Mouse (Mus musculus) ES-E14 (cell line): ENCODE measurements around the gene Sult6b2. TPM values are rescaled to one million over a fixed set of nuclear protein-coding genes. Genes with fewer than 3 reads are reported as not detected.

Experiments
- DNase-seq: peaks from one replicate; pipeline ENCODE4 v3.0.0-alpha.2; 2013; ENCODE audit warnings: low read depth, low spot score
- H3K27ac ChIP-seq: 2 replicates; pipeline ENCODE4 v1.5.1; 2012; ENCODE audit warnings: low read depth, mild to moderate bottlenecking, low read length, moderate library complexity, mixed read lengths; ENCODE audit not compliant: poor library complexity, insufficient read depth, severe bottlenecking
- H3K36me3 ChIP-seq: 2 replicates; pipeline ENCODE4 v1.6.1; 2012; ENCODE audit warnings: mild to moderate bottlenecking, low read length, moderate library complexity, mixed read lengths; ENCODE audit not compliant: control insufficient read depth, poor library complexity, insufficient read depth, severe bottlenecking
- H3K4me1 ChIP-seq, 2 experiments: fragments of 150-350 bp in 1 of 2; sonication (generic) in 1 of 2; 2 replicates each; pipeline ENCODE4 v1.6.1; 2012; ENCODE audit warnings: low read length in 2 of 2, mild to moderate bottlenecking in 1 of 2, mixed read lengths in 1 of 2; ENCODE audit not compliant: control insufficient read depth in 2 of 2, insufficient read depth in 2 of 2, poor library complexity in 1 of 2
- H3K4me3 ChIP-seq, 2 experiments: fragments of 150-350 bp in 1 of 2; sonication (generic) in 1 of 2; 2 replicates each; pipeline ENCODE4 v1.5.1; 2012; ENCODE audit warnings: low read length in 2 of 2, low read depth in 1 of 2, mild to moderate bottlenecking in 1 of 2, mixed read lengths in 1 of 2; ENCODE audit not compliant: insufficient read depth in 1 of 2, poor library complexity in 1 of 2, severe bottlenecking in 1 of 2
- H3K9ac ChIP-seq: 2 replicates; pipeline ENCODE4 v1.6.1; 2012; ENCODE audit warnings: low read depth, mild to moderate bottlenecking, low read length, mixed read lengths; ENCODE audit not compliant: poor library complexity, insufficient read depth, severe bottlenecking
- H3K9me3 ChIP-seq: fragments of 150-350 bp; sonication (generic); 2 replicates; pipeline ENCODE4 v1.6.1; 2012; ENCODE audit warnings: low read depth, mild to moderate bottlenecking, low read length; ENCODE audit not compliant: control insufficient read depth, insufficient read depth
- CHD2 ChIP-seq: IDR thresholded peaks from 2 replicates; pipeline ENCODE4 v1.6.1; 2014; ENCODE audit warnings: mild to moderate bottlenecking, low read depth, low read length, inconsistent platforms
- HCFC1 ChIP-seq: IDR thresholded peaks from 2 replicates; pipeline ENCODE4 v1.6.1; 2012; ENCODE audit warnings: low read length, inconsistent platforms, borderline replicate concordance; ENCODE audit not compliant: insufficient read depth
- MAFK ChIP-seq: IDR thresholded peaks from 2 replicates; pipeline ENCODE4 v1.6.1; 2014; ENCODE audit warnings: mild to moderate bottlenecking, low read depth, low read length, inconsistent platforms; ENCODE audit not compliant: insufficient read depth
- ZC3H11A ChIP-seq: IDR thresholded peaks from 2 replicates; pipeline ENCODE4 v1.6.1; 2012; ENCODE audit warnings: low read depth, mild to moderate bottlenecking, inconsistent platforms, low read length, borderline replicate concordance
- ZNF384 ChIP-seq: IDR thresholded peaks from 2 replicates; pipeline ENCODE4 v1.6.1; 2012; ENCODE audit warnings: low read depth, low read length, inconsistent platforms
- in situ Hi-C, 2 experiments: fragments of 600-800 bp; cut with MboI; formaldehyde crosslinking; loops; one replicate each; pipeline ENCODE4 v1.15.1; 2025; ENCODE audit warnings: low sequenced_read_pairs in 2 of 2, inconsistent platforms in 1 of 2; ENCODE audit not compliant: unreplicated experiment in 2 of 2
- total RNA-seq: library from RNA; depleted of rRNA; stranded (reverse); fragments of 300-350 nt; gene quantifications from 2 replicates; pipeline ENCODE4 v1.2.3, GENCODE M21; 2012

The Sult6b2 gene
- total RNA-seq, 1 experiment = 0.31 TPM

DNA sequence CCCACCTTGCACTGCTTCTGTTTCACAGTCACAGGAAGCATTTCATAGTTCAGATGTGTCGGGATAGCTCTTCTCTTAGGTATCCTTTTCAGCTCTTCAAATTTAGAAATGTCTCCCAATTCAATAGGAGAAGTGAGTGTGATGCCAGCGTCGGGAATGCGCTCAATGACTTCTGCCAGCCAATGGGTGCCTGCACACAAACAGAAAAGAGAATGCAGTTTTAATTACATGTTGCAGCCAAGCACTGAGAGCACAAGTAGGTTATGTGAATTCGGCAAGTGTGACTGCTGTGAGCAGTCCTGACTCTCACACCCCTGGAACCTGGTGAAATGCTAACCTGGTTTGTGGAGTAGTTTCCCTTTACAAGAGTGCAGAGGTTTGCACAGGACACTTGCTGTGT, 2.6 kb downstream of the Sult6b2 start:
- Histone ChIP-seq H3K27ac (no peak overlapping the region), H3K9me3 (no peaks in the 10 kb centered on the region), H3K36me3 (no peaks in the 10 kb centered on the region), H3K4me1 (no peaks in the 10 kb centered on the region), H3K4me3 (no peak overlapping the region), H3K9ac (no peak overlapping the region)
- no peak for DNase-seq
- no peak for TF ChIP-seq ZC3H11A
- TF ChIP-seq CHD2 = no peak
- TF ChIP-seq ZNF384 = no peak
- no peak for TF ChIP-seq MAFK
- no peak for TF ChIP-seq HCFC1
- in situ Hi-C loops = no loop called here

DNA sequence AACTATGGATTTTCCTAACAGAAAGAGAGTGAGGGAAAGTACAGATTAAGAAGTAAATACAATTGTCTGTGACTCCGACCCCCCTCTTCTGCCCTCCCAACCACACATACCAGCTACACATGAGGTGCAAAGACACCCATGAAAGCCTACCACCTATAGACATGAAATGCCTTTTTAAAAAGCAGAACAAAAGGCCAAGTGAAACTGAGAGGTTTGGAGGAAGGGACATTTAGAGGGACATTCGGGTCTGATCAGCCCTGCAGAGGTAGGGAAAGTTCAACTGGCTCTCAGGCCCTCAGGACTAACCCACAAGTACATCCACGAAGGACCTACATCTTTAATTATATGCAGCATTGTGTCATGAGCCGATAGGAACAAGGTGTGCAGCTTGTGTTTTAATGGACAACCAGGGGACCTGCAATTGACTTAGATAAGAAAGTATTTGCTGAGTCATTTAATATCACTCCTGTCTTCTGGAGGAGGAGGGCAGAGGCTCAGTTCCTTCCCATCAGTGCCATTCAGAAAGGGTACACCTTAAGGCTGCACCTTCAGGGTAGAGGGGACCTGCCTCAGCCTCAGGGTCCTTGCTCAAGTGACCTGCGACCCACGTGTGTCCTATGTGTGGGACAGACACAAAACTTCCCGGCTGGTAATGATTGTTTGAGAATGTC, 4.5 kb downstream of the Sult6b2 start:
- no peak overlapping the region for H3K4me3 ChIP-seq
- H3K9me3 ChIP-seq = no peaks in the 10 kb centered on the region
- no peak for DNase-seq
- TF ChIP-seq HCFC1 = no peak
- no peak for TF ChIP-seq CHD2
- TF ChIP-seq ZNF384 = no peak
- TF ChIP-seq MAFK = no peak
- no peak for TF ChIP-seq ZC3H11A
- no peaks in the 10 kb centered on the region for H3K4me1 ChIP-seq
- H3K36me3 ChIP-seq = no peaks in the 10 kb centered on the region
- no peak overlapping the region for H3K9ac ChIP-seq
- in situ Hi-C loops = no loop called here
- no peak overlapping the region for H3K27ac ChIP-seq

DNA sequence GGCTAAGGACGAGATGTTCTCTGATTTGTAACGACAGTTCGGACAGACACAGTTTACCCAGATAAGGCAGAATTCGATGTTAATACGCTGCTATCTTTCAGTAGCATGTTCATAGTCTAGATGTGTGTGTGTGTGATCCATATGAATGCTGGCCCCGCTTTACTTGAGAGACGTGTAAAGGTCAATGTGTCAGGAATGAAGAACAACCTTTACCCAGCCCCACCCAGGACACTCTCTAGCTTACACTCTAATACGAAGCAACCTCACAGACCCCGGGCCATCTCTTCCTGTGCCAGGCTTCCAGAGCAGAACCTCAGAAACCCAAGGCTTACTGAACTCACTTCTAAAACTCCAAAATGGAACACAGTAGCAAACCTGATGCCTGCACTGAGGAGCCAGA, 5.5 kb downstream of the Sult6b2 start:
- Histone ChIP-seq H3K4me1 (no peaks in the 10 kb centered on the region), H3K36me3 (no peaks in the 10 kb centered on the region), H3K9me3 (no peaks in the 10 kb centered on the region), H3K9ac (no peak overlapping the region), H3K27ac (no peak overlapping the region), H3K4me3 (no peak overlapping the region)
- DNase-seq = no peak
- no peak for TF ChIP-seq MAFK
- TF ChIP-seq CHD2 = no peak
- no peak for TF ChIP-seq ZC3H11A
- no peak for TF ChIP-seq ZNF384
- no peak for TF ChIP-seq HCFC1
- in situ Hi-C loops = no loop called here

DNA sequence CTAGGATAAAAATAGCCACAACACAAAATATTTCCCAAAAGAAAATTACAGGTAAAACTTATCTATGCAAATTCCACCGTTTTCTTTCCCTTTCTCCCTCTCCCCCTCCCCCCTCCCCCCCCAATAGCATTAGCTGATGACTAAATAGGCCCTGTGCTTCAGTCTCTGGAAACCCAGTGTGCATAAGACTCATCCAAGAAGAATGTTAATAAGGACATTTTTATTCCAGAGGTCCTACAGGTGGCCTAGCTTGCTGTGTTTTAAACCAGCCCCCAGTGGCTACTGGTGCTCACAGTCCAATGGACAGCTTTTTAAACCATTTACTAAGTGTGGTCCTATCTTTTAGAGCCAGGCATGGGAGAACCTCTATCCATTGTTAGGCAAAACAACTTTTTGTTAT, 6.3 kb downstream of the Sult6b2 start:
- TF ChIP-seq HCFC1 = no peak
- no peak for TF ChIP-seq ZNF384
- no peak for TF ChIP-seq CHD2
- no peak for TF ChIP-seq MAFK
- no peak for TF ChIP-seq ZC3H11A
- Histone ChIP-seq H3K9ac (no peak overlapping the region), H3K9me3 (no peaks in the 10 kb centered on the region), H3K27ac (no peak overlapping the region), H3K36me3 (no peaks in the 10 kb centered on the region), H3K4me1 (no peaks in the 10 kb centered on the region), H3K4me3 (no peak overlapping the region)
- no peak for DNase-seq
- in situ Hi-C loops = no loop called here

DNA sequence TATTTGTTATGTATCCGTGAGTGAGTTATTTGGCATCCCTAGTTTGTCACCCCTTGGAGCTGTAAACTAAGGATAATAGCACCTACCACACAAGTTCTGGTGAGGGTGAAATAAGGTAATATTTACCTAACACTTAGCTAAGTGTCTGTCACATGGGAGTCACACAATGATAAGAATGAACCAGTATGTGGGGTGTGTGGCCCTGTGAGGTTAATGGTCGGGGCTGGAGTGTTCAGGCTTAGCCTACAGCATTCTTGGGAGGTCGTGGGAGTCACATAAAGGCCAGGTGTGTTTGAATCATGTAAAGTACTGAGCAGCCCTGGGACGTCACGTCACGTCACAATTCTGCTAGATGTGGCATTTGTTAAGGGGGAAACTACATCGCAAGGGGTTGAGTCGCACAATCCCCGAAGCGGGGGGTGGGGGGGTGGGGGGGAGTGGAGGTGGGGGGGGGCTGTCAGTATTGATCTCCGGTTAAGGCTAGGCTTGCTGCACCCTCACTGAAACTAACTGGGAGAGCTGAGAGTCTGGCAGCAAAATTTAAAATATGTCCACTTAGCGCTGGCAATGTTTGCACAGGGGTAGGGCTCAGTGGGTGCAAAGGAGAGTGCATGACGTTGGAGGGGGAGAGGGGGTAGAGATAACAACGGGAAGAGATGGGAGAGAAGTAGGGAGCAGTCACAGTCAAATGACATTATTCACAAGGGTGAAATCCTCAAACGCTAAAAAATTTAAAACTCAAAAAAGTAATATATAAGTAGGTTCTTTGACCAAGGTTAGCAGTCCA, 8.5 kb downstream of the Sult6b2 start:
- no peak for TF ChIP-seq CHD2
- TF ChIP-seq ZNF384 = no peak
- TF ChIP-seq MAFK = no peak
- no peak for TF ChIP-seq HCFC1
- Histone ChIP-seq H3K27ac (no peak overlapping the region), H3K4me3 (no peak overlapping the region), H3K9me3 (no peaks in the 10 kb centered on the region), H3K4me1 (no peaks in the 10 kb centered on the region), H3K9ac (no peak overlapping the region), H3K36me3 (no peaks in the 10 kb centered on the region)
- no peak for DNase-seq
- in situ Hi-C loops = no loop called here
